ENCODE assay signal across 29 mouse cellular contexts in the genomic region with DNA sequence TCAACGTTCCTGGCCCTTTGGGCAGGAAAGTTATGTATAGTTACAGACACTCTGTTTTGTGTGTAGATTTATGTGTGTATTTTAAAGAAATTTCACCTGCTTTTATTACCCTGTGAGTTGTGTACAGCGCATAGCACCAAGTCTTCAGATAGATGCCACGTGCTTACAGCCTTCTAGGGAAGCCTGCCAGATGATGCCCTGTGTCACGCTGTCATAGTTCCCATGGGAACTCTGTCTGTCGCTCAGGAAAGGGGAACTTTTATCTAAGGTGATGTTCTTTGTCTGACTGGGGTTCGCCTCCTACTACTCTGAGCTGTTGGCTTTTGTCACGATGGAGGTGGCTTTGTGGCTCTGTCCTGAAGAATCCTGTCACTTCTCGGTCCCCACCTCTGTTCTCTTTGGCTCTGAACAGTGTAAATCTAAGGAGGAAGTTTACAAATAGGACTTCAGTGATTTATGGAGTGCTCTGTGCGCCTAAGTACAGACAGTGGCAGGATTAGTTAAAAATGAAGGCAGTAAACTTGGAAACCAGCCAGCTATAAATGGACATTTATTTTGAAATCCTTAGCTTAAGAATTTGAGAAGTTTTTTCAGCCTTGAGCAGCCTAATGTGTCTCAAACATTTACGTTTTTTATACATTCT.
DNase-seq lines count a peak whose midpoint lies in the region; ATAC-seq and TF ChIP-seq lines count a peak whose summit lies in the region.
"Had no signal": no experiment of that assay in that cellular context is flagged by ENCODE, and none has a peak within 500 bp of the region (broad histone marks: within the 10 kb centered on the region; RNA-seq: fewer than 3 reads in every experiment).

No protein-coding gene starts in this region.

- no peak for TF ChIP-seq CTCF in kidney, postnatal 0 days (IDR thresholded peaks at IDR 0.05; ENCODE audit: low read depth)
- no peak for TF ChIP-seq CTCF in lung, postnatal 0 days (IDR thresholded peaks at IDR 0.05)
- TF ChIP-seq CTCF in brain, embryonic 14.5 days (IDR thresholded peaks at IDR 0.05; ENCODE audit: borderline replicate concordance, extremely low read depth, insufficient read depth, insufficient read length) = no peak

- 66% methylated on average over 10 of the region's 10 CpGs for WGBS in embryonic facial prominence, embryonic 14.5 days
- WGBS in embryonic facial prominence, embryonic 10.5 days = 79% methylated on average over 10 of the region's 10 CpGs
- WGBS in kidney, postnatal 0 days = 24% methylated on average over 10 of the region's 10 CpGs
- WGBS in kidney, embryonic 15.5 days = 25% methylated on average over 10 of the region's 10 CpGs
- 25% methylated on average over 10 of the region's 10 CpGs for WGBS in lung, postnatal 0 days
- 80% methylated on average over 10 of the region's 10 CpGs for WGBS in forebrain, embryonic 10.5 days

- no peak overlapping the region for H3K27ac ChIP-seq in embryonic facial prominence, embryonic 14.5 days (replicated peaks; ENCODE audit: low read depth, low read length)
- H3K27ac ChIP-seq in embryonic facial prominence, embryonic 10.5 days (replicated peaks) = no peak overlapping the region
- no peak overlapping the region for H3K27ac ChIP-seq in kidney, postnatal 0 days
- no peak overlapping the region for H3K27ac ChIP-seq in kidney, embryonic 15.5 days
- no peak overlapping the region for H3K27ac ChIP-seq in lung, postnatal 0 days (ENCODE audit: low read length)
- H3K27ac ChIP-seq in forebrain, embryonic 10.5 days = no peak overlapping the region
- H3K27ac ChIP-seq: embryonic facial prominence, embryonic 12.5 days; hindbrain, embryonic 12.5 days; left cerebral cortex, adult 2 months; limb, embryonic 13.5 days; midbrain, embryonic 12.5 days; neural tube, embryonic 13.5 days had no signal

- H3K27me3 ChIP-seq in embryonic facial prominence, embryonic 14.5 days (replicated peaks; ENCODE audit: control insufficient read depth, insufficient read depth, low read length) = no peaks in the 10 kb centered on the region
- H3K27me3 ChIP-seq in embryonic facial prominence, embryonic 10.5 days (replicated peaks; ENCODE audit: low read depth, poor library complexity, severe bottlenecking) = no peaks in the 10 kb centered on the region
- no peaks in the 10 kb centered on the region for H3K27me3 ChIP-seq in kidney, postnatal 0 days (ENCODE audit: insufficient read depth, low read length)
- H3K27me3 ChIP-seq in kidney, embryonic 15.5 days = no peaks in the 10 kb centered on the region
- no peaks in the 10 kb centered on the region for H3K27me3 ChIP-seq in lung, postnatal 0 days (replicated peaks; ENCODE audit: insufficient read depth, low read length)
- H3K27me3 ChIP-seq in forebrain, embryonic 10.5 days (ENCODE audit: poor library complexity, severe bottlenecking) = no peaks in the 10 kb centered on the region
- H3K27me3 ChIP-seq: embryonic facial prominence, embryonic 12.5 days; hindbrain, embryonic 12.5 days; limb, embryonic 13.5 days; midbrain, embryonic 12.5 days; neural tube, embryonic 13.5 days had no signal

- DNase-seq in embryonic facial prominence, embryonic 14.5 days (ENCODE audit: low spot score) = peak; percentile 51
- no peak for DNase-seq in embryonic facial prominence, embryonic 10.5 days (ENCODE audit: low spot score)
- DNase-seq in kidney, postnatal 0 days (ENCODE audit: low spot score) = peak; percentile 74
- peak; percentile 72 for DNase-seq in lung, postnatal 0 days (ENCODE audit: low spot score)
- DNase-seq in lung, postnatal 10 days = no peak
- DNase-seq in brain, embryonic 14.5 days (ENCODE audit: low read depth) = peak; percentile 14
- DNase-seq in forebrain, embryonic 10.5 days (ENCODE audit: extremely low spot score, low spot score) = no peak
- DNase-seq: adrenal gland, adult 8-10 months; cerebellum, adult 11 months; cerebellum, adult 9-10 months; cerebellum, postnatal 36 days; gastrocnemius, adult 2 months; gastrocnemius, postnatal 36 days; heart, adult 18-20 months; heart, postnatal 36 days; kidney, adult 11 months; right cerebral cortex, postnatal 4 days; thymus, postnatal 25 days had no signal

- no peaks in the 10 kb centered on the region for H3K9me3 ChIP-seq in embryonic facial prominence, embryonic 14.5 days (ENCODE audit: control insufficient read depth, low read length)
- H3K9me3 ChIP-seq in embryonic facial prominence, embryonic 10.5 days = no peaks in the 10 kb centered on the region
- no peaks in the 10 kb centered on the region for H3K9me3 ChIP-seq in kidney, postnatal 0 days (replicated peaks; ENCODE audit: low read length)
- H3K9me3 ChIP-seq in kidney, embryonic 15.5 days (replicated peaks) = no peaks in the 10 kb centered on the region
- H3K9me3 ChIP-seq in lung, postnatal 0 days (ENCODE audit: low read length) = no peaks in the 10 kb centered on the region
- no peaks in the 10 kb centered on the region for H3K9me3 ChIP-seq in forebrain, embryonic 10.5 days
- H3K9me3 ChIP-seq: embryonic facial prominence, embryonic 12.5 days; hindbrain, embryonic 12.5 days; limb, embryonic 13.5 days; midbrain, embryonic 12.5 days; neural tube, embryonic 13.5 days had no signal

- 0 out of 2 replicates have a peak, but pooled peaks cover under 1% of the 10 kb centered on the region for H3K4me1 ChIP-seq in embryonic facial prominence, embryonic 14.5 days (ENCODE audit: control insufficient read depth, insufficient read depth, low read length)
- H3K4me1 ChIP-seq in embryonic facial prominence, embryonic 10.5 days = no peaks in the 10 kb centered on the region; the same call in 1 of the 2 replicates
- H3K4me1 ChIP-seq in kidney, postnatal 0 days (replicated peaks; ENCODE audit: insufficient read depth, low read length) = peaks cover 9% of the 10 kb centered on the region
- peaks cover 34% of the 10 kb centered on the region for H3K4me1 ChIP-seq in kidney, embryonic 15.5 days
- peaks cover 13% of the 10 kb centered on the region; the same call in 1 of the 2 replicates for H3K4me1 ChIP-seq in lung, postnatal 0 days (ENCODE audit: insufficient read depth, low read depth, low read length)
- H3K4me1 ChIP-seq in forebrain, embryonic 10.5 days = peaks cover 8% of the 10 kb centered on the region
- H3K4me1 ChIP-seq: embryonic facial prominence, embryonic 12.5 days; hindbrain, embryonic 12.5 days had no signal

- H3K36me3 ChIP-seq in embryonic facial prominence, embryonic 14.5 days (ENCODE audit: control insufficient read depth, insufficient read depth, low read length) = peaks cover 17% of the 10 kb centered on the region; the same call in 1 of the 2 replicates
- H3K36me3 ChIP-seq in embryonic facial prominence, embryonic 10.5 days (replicated peaks) = peaks cover 14% of the 10 kb centered on the region
- H3K36me3 ChIP-seq in kidney, postnatal 0 days (ENCODE audit: insufficient read depth, low read length) = peaks cover 12% of the 10 kb centered on the region; the same call in 1 of the 2 replicates
- H3K36me3 ChIP-seq in kidney, embryonic 15.5 days = peaks cover 14% of the 10 kb centered on the region
- no peaks in the 10 kb centered on the region for H3K36me3 ChIP-seq in lung, postnatal 0 days (ENCODE audit: insufficient read depth, low read length)
- peaks cover 12% of the 10 kb centered on the region for H3K36me3 ChIP-seq in forebrain, embryonic 10.5 days (replicated peaks)
- H3K36me3 ChIP-seq: G1E; hindbrain, embryonic 12.5 days; midbrain, embryonic 12.5 days; neural tube, embryonic 13.5 days had no signal

- H3K9ac ChIP-seq in embryonic facial prominence, embryonic 14.5 days (ENCODE audit: low read depth, low read length) = no peak overlapping the region
- H3K9ac ChIP-seq in kidney, postnatal 0 days (ENCODE audit: low read depth, low read length) = no peak overlapping the region
- H3K9ac ChIP-seq in kidney, embryonic 15.5 days = no peak overlapping the region
- no peak overlapping the region for H3K9ac ChIP-seq in lung, postnatal 0 days (replicated peaks; ENCODE audit: low read depth)
- H3K9ac ChIP-seq: embryonic facial prominence, embryonic 12.5 days; hindbrain, embryonic 12.5 days; limb, embryonic 13.5 days; midbrain, embryonic 12.5 days; neural tube, embryonic 13.5 days had no signal

- peak; percentile 28; the same call in 1 of the 2 replicates for TF ChIP-seq EP300 in lung, postnatal 0 days (IDR thresholded peaks at IDR 0.05)

- peak; percentile 76; the same call in 1 of the 2 replicates for ATAC-seq in embryonic facial prominence, embryonic 14.5 days (ENCODE audit: low read depth)
- ATAC-seq in kidney, postnatal 0 days (replicated peaks; ENCODE audit: low FRiP score, low read depth) = no peak
- no peak for ATAC-seq in kidney, embryonic 15.5 days (replicated peaks; ENCODE audit: low FRiP score)
- peak; percentile 51 for ATAC-seq in lung, postnatal 0 days
- ATAC-seq: forebrain, embryonic 16.5 days had no signal

- H3K4me2 ChIP-seq in embryonic facial prominence, embryonic 14.5 days (ENCODE audit: low read depth, low read length) = no peak overlapping the region
- no peak overlapping the region for H3K4me2 ChIP-seq in kidney, postnatal 0 days (ENCODE audit: low read length)
- no peak overlapping the region for H3K4me2 ChIP-seq in kidney, embryonic 15.5 days
- no peak overlapping the region for H3K4me2 ChIP-seq in lung, postnatal 0 days (replicated peaks; ENCODE audit: low read depth, low read length)
- H3K4me2 ChIP-seq: embryonic facial prominence, embryonic 12.5 days; heart, embryonic 11.5 days; hindbrain, embryonic 12.5 days; limb, embryonic 13.5 days; liver, embryonic 11.5 days; midbrain, embryonic 12.5 days; neural tube, embryonic 13.5 days had no signal

- TF ChIP-seq POLR2A in brain, embryonic 14.5 days (IDR thresholded peaks at IDR 0.05; ENCODE audit: borderline replicate concordance, extremely low read depth, insufficient read depth, insufficient read length, poor library complexity, severe bottlenecking) = no peak

- H3K4me3 ChIP-seq in embryonic facial prominence, embryonic 14.5 days (ENCODE audit: low read depth, low read length) = no peak overlapping the region
- no peak overlapping the region for H3K4me3 ChIP-seq in embryonic facial prominence, embryonic 10.5 days
- H3K4me3 ChIP-seq in kidney, postnatal 0 days (replicated peaks; ENCODE audit: low read depth, low read length) = no peak overlapping the region
- no peak overlapping the region for H3K4me3 ChIP-seq in kidney, embryonic 15.5 days (replicated peaks)
- no peak overlapping the region for H3K4me3 ChIP-seq in lung, postnatal 0 days (ENCODE audit: low read depth, low read length)
- no peak overlapping the region for H3K4me3 ChIP-seq in forebrain, embryonic 10.5 days
- H3K4me3 ChIP-seq: embryonic facial prominence, embryonic 12.5 days; gastrocnemius, adult 2 months; hindbrain, embryonic 12.5 days; left cerebral cortex, adult 2 months; limb, embryonic 13.5 days; midbrain, embryonic 12.5 days; neural tube, embryonic 13.5 days had no signal

Comparison
In these comparisons a context has a peak if more than half of its experiments do, and no peak if none do; other contexts are left out.
1. DNase-seq: peak in embryonic facial prominence, embryonic 14.5 days (single experiment), kidney, postnatal 0 days (single experiment), lung, postnatal 0 days (single experiment) and brain, embryonic 14.5 days (single experiment); none in embryonic facial prominence, embryonic 10.5 days (single experiment), lung, postnatal 10 days (single experiment) and forebrain, embryonic 10.5 days (single experiment).
2. ATAC-seq: peak in embryonic facial prominence, embryonic 14.5 days (single experiment) and lung, postnatal 0 days (single experiment); none in kidney, postnatal 0 days (single experiment) and kidney, embryonic 15.5 days (single experiment).